Comparison of ENCODE assay signal across 7 mouse cellular contexts in the genomic region with DNA sequence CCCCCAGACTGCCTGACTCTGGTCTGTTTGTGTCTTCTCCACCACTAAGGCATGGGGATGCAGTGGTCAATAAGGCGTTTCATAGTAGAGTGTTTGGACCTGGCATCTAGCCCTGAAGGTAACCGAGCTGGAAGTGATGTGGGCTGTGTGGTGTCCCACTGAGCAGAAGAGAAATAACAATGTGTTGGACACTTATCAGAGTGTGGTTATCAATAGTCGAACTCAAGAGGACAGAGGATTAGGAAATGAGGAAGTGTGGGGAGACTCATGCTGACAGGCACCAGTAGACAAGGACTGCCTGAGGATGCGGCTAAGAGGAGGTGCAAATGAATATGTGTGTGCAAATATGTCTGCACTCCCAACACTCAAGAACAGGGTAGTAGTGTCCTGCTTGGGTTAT.
A peak's percentile ranks its signal among the peaks of the same experiment; 100 is the strongest.
DNase-seq lines count a peak whose midpoint lies in the region; ATAC-seq and TF ChIP-seq lines count a peak whose summit lies in the region.
"Not testable (repeated sequence)": the region's sequence is repeated elsewhere in the genome, so short reads cannot be mapped to it uniquely, and the experiment has no call there.

No protein-coding gene starts in this region.

- not testable (repeated sequence) for H3K27me3 ChIP-seq in MEL (ENCODE audit: control insufficient read depth in 1 of 2, insufficient read depth in 2 of 2, low read length in 2 of 2); forebrain, embryonic 10.5 days (ENCODE audit: poor library complexity, severe bottlenecking); limb, embryonic 10.5 days (ENCODE audit: low read depth, poor library complexity, severe bottlenecking)

- 89% methylated on average over 4 of the region's 4 CpGs for WGBS in forebrain, embryonic 10.5 days
- 92% methylated on average over 4 of the region's 4 CpGs for WGBS in limb, embryonic 10.5 days

- H3K4me1 ChIP-seq in MEL (ENCODE audit: control insufficient read depth in 1 of 2, insufficient read depth in 2 of 2, low read length in 2 of 2); forebrain, embryonic 10.5 days; limb, embryonic 10.5 days: not testable (repeated sequence)

- TF ChIP-seq CTCF in MEL (IDR thresholded peaks at IDR 0.05 in 2 of 3, conservative IDR thresholded peaks at IDR 0.05 in 1 of 3; ENCODE audit: control insufficient read depth in 1 of 3, insufficient read depth in 1 of 3, low read depth in 2 of 3, low read length in 3 of 3, poor library complexity in 1 of 3, severe bottlenecking in 1 of 3), result not testable (repeated sequence)

- not testable (repeated sequence) for H3K27ac ChIP-seq in MEL (ENCODE audit: control insufficient read depth, low read depth, low read length); forebrain, embryonic 10.5 days; limb, embryonic 10.5 days

- not testable (repeated sequence) for TF ChIP-seq POLR2A in MEL (IDR thresholded peaks at IDR 0.05; ENCODE audit: control insufficient read depth in 1 of 2, insufficient read depth in 1 of 2, low read depth in 1 of 2, low read length in 2 of 2, poor library complexity in 1 of 2)

- peak; percentile 64 for ATAC-seq in megakaryocyte progenitor cell, adult 5-6 weeks (replicated peaks; ENCODE audit: poor library complexity)
- ATAC-seq in neutrophil, adult 5-6 weeks (ENCODE audit: extremely low read depth, insufficient number of reproducible peaks, low FRiP score, poor library complexity, severe bottlenecking), result peak; percentile 46; the same call in 1 of the 2 replicates

- H3K9me3 ChIP-seq in MEL (replicated peaks; ENCODE audit: insufficient read depth, low read length); limb, embryonic 10.5 days (replicated peaks): not testable (repeated sequence)
- peaks cover 18% of the 10 kb centered on the region; the same call in 1 of the 2 replicates for H3K9me3 ChIP-seq in forebrain, embryonic 10.5 days

- peak in 1 of 2 experiments; percentile 38; a peak in 1 of 4 replicates for TF ChIP-seq EP300 in MEL (IDR thresholded peaks at IDR 0.05; ENCODE audit: low read depth in 1 of 2, low read length in 2 of 2)

- not testable (repeated sequence) for H3K9ac ChIP-seq in MEL (ENCODE audit: control insufficient read depth, low read depth, low read length, poor library complexity, severe bottlenecking)

- not testable (repeated sequence) for H3K79me2 ChIP-seq in MEL (ENCODE audit: control insufficient read depth, insufficient read depth, low read length, poor library complexity)

- not testable (repeated sequence) for H3K36me3 ChIP-seq in MEL (ENCODE audit: control insufficient read depth in 1 of 2, insufficient read depth in 2 of 2, low read length in 2 of 2); forebrain, embryonic 10.5 days (replicated peaks); limb, embryonic 10.5 days

- H3K4me3 ChIP-seq in MEL (ENCODE audit: control insufficient read depth in 1 of 2, insufficient read depth in 1 of 2, low read depth in 2 of 2, low read length in 2 of 2); forebrain, embryonic 10.5 days; limb, embryonic 10.5 days: not testable (repeated sequence)

- not testable (repeated sequence) for TF ChIP-seq RAD21 in MEL (IDR thresholded peaks at IDR 0.05; ENCODE audit: low read depth, low read length)

- DNase-seq in 416B (ENCODE audit: low read depth) (peak; percentile 64), MEL (ENCODE audit: low read depth, low spot score) (peak; percentile 51)
- DNase-seq in cerebellum, postnatal 10 days, result peak; percentile 11 to 16
- DNase-seq in forebrain, embryonic 10.5 days (ENCODE audit: extremely low spot score, low spot score), result peak; percentile 3
- peak; percentile 9 for DNase-seq in limb, embryonic 10.5 days (ENCODE audit: low spot score)

TF ChIP-seq in MEL, 35 proteins besides CTCF, POLR2A, EP300 and RAD21:
- peak; percentile 54 for TF ChIP-seq GATA1 (IDR thresholded peaks at IDR 0.05; ENCODE audit: low read depth, low read length)

Comparison
In these comparisons a context has a peak if more than half of its experiments do, and no peak if none do; other contexts are left out.
1. DNase-seq: peak in every context shown above with its lines; median percentile 64 in 416B; 51 in MEL; 14 in cerebellum, postnatal 10 days; 9 in limb, embryonic 10.5 days; 3 in forebrain, embryonic 10.5 days.